Mouse (Mus musculus) thymus, postnatal 10 days (tissue): ENCODE measurements at regions not wholly inside any gene's neighbourhood (a gene's known extent, or its start where the extent isn't known, plus 50 kb on each side); places are given as distances from the start of the nearest gene placed in this dataset.

Experiments
- DNase-seq, 2 experiments: peaks; one replicate each; pipeline ENCODE4 v3.0.0; 2021; ENCODE audit warnings: low spot score in 2 of 2

DNA sequence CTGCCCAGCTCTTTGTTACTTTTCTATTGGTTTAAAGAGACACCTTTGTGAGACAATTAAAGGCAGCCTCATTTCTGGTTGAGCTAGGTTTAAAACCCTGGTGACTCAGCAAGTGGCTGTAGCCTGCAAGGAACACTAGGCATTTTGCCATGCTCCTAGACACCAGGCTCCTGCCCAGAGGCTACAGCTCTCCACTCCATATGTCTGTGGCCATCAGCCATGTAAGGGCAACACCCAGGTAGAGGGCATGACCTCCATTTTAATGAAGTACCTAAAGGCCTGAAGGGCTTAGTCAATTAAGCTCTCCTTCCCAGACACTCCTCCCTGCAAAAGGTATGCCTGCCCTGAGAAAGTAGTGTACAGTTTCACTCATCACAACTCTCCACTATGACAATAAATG lies 130.9 kb downstream of the Bod1 start:
- DNase-seq: no peak

DNA sequence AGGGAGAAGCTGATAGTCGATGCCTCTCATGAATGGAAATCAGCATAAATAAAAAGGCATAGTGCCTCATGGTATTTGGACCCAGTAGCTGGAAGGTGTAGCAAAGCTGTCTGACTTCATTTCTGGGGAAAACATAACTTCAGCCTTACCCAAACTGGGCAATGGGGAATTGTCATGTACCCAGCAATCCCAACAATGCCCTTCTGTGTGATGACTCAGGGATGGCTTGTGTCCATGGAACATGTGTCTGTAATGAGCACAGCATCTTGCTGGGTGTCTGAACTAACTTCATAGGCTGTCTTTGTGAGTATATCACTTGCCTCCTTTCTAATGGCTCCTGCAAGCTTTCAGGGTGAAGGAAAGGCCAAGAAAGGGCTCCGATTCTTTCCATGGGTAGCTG lies 140.3 kb downstream of the Bod1 start:
- no peak for DNase-seq

DNA sequence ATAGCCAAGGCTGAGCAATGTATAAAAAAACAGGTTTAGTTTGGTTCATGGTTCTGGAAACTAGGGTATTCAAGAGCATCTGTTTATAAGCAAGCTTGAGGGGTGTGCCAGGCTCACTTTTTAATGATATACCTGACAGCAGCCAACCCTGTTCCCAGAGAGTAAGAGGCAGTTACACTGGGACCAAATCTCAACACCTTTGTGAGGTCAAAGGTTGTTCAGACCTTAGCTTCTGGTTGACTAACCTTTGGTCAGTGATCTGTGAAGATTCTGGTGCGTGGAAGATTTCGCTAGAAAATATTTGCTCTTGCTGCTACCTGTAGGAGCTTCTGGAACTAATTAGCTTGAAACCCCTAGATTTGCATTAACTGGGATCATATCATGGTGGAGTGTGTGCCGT lies 140.8 kb downstream of the Bod1 start:
- DNase-seq: no peak

DNA sequence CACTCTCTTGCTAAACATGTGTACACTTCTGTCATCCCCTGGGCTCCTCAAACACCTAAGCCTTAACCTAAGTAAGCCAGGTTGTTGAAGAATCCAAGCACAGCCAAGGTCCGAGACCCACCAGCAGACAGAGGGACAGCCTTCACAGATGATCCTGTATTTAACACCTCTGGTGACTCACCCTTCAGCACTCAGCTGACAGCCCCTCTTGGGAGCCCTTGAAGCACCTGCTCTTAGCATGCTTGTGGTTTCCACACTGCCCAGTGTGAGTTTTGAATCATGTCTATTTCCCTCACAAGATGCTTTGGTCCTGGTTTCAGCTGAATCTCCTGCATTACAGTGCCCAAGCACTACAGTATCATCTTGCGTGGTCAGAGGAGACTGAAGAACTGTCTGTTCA lies 142.0 kb downstream of the Bod1 start:
- DNase-seq: no peak

DNA sequence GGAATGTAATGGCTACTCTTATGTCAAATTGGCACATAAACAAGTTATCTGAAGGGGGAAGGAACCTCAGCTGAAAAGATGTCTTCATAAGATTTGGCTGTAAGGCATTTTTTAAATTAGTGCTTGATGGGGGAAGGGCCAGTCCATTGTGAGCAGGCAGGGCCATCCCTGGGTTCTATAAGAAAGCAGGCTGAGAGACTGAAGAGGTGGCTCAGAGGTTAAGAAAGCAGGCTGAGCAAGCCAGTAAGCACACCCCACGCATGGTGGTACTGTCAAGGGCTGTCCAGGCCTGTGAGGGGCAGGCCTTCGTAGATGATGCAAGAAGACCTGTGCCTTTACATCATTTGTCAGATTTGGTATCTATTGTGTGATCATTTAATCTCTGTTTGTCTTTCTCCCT lies 147.0 kb downstream of the Bod1 start:
- no peak for DNase-seq

DNA sequence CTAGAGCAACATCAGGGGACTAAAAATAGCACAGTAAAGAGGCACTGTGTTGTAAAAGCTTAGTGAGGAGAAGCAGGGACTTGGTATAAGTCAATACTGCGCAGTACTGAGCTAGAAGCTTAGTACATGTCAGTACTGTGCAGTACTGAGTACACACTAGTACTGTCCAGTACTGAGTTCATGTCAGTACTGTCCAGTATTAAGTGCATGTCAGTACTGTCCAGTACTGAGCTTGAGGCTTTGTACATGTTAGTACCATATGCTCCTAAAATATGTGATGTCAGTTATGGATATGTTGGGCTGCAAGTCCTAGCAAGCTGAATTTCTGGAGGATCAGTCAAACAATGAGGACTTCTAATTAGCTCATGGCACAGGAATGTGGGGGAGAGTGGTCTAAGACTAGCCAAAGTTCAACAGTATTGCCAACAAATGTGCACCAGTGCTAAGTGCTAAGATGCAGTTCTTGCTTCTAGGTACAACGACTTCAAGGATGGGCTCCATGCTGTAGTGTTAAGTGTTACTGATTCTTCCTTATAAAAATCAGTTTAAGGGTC lies 147.5 kb downstream of the Bod1 start:
- DNase-seq: no peak

DNA sequence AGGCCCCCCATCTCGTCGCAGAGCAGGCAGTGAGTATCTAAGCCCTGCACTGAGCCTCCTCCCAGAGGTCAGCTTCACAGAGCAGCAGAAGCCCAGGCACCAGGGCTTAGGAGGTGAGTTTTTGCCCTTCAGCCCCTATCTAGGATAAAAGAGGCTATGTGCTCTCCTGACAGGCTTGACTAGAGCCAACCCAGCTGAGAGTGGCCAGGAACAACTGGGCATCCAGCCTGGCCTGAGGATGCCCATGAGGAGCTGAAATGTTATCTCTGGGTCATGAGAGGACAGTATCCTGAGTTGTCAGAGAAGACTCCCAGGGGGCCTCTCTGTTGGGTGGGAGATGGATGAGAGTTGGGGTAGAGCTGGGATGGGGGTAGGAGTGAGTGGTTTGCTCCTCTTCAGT lies 149.6 kb downstream of the Bod1 start:
- DNase-seq: no peak

DNA sequence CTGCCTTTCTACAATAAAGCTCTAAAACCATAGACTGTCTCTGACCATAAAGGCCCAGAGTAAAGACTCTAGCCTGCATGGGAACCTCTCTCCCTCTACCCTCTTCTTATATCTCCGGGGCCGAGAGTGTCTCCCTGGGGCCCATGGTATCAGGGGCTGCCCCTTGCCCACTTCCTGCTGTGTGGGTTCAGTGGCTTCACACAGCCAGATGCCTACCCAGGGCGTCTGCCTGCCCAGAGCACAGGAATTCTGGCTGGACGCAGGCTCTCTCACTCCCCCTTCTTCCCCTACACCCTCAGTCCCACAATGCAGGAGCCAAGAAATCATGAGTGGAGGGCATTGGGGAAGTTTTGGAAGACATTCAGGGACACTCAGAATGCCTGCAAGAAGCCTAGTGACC lies 150.8 kb downstream of the Bod1 start:
- no peak for DNase-seq

DNA sequence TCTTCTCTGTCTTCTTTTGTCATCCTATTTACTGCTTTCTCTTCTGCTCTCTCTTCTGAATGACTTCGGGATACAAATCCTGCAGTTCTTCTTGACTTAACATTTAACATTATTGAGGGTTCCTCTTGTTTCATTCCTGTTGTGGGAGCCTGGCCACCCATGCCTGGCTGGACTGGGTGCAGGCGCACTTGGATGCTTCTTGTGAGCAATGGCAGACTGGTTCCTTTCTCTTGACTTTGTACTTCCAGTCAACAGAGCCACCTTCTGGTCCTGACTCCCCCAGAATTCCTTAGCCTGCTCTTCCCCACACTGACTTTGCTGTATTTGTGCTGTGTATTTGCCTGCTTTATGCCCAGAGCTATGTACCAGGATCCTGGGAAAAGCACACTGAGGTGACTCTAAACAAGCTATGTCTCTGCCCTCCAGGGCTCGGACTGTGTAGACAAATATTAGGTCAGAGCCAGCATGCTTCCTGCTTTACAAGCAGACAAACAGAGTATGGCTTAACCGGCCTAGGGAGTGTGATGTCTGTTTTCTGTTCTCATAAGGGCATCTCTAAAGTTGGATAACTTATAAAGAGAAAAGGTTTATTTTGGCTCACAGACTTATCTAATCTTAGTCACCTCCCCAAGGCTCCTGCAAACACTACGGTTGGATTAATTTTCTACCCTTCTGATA lies 133.5 kb upstream of the Stc2 start:
- DNase-seq: no peak

DNA sequence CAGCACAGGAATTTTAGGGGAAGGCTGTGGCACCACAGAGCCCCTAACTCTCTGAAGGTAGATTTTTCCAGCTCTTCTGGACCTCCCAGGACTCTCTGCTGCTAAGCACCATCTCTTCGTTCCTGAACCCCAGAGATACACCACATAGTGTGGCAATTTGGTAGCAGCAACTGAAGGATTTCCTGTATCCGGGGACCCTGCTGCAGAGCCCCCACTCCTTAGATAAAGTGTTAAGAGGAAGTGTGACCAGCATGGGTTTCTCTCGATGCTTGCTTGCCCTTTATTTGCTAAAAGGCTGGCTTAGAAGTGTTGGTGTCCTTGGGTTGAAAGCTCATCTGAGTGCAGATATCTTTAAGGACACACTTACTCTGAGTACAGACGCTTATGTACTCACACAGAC lies 115.6 kb upstream of the Stc2 start:
- DNase-seq: no peak

DNA sequence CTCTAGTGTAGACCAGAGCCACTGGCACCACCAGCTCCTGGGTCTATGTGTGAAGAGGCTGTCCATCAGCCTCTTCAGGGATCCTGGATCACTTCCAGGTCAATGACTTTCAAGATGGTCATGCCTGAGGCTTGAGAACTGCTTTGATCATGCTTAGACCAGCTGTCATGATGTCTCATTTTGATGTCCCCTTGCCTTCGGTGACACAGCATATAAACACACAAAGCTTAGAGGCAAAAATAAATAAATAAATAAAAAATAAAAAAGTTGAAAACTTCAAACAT lies 111.1 kb upstream of the Stc2 start:
- no peak for DNase-seq

DNA sequence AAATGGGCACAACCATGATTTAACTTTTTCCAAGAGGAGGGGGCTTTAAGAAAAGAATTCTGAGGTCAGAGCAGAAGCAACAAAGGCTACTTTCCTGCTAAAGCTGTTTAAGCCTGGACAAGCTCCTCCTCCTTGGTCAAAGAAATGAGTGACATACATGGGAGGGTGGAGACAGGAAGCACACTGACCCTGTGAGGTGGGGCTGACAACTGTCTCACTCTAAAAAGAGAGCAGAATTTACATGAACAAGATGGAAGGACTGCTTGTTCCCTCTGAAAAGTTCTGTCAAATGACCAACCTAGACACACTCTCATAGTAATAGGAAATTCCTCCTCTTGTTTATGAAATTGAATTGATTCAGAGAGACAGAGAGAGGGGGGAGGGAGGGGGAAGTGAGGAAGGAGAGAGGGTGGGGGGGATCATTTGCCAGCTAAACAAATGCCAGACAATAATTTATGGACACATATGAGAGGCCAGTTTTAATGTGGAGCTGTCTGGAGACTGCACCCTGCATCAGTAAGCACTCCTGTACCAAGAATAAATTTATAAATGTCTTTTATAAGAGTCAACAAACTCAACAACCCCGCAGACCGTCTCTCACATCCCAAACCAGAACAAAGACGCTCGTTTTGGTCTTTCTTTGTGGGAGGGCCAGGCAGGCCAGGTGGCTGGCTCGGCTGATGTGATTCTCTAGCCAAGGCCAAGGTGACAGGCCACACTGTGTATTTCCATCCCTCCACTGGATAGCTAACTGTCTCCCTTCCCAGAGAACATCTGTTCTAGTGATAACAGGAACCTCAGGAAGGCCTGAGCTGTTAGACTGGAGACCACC lies 110.6 kb upstream of the Stc2 start:
- no peak for DNase-seq

DNA sequence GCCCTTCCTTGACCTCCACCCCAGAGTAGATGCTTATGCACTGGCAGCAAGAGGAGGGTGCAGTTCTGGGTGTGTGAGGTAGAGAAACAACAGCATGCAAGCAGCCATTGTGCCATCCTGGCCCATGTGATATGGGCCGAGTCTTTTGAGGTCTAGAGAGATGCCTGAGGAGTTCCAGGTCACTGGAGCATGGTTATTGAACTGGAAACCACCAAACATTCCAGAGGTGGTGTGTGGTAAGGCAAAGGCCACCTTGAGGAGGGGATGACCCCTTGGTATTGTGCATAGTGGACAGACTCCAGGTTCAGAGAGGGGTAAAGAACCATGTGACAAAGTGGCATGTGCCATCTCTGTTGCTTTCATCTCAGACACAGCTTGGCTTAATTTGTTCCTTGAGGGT lies 107.9 kb upstream of the Stc2 start:
- DNase-seq: no peak

DNA sequence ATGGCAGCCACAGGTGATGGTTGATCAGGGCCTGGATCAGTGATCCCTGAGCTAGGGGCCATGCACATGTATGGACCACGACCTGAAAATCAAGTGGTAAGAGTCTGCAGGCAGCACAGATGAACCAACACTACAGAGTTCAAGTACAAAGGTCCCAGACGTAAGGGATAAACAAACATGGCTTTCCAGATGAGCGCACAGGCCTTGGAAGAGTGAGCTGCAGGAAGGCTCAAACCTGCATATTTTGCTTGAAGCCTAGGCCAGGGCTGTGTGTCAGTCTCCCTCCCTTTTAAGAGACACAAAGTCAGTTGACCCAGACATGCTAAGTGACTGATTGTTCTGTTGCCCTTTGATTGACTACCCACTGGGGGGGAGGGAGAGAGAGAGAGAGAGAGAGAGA lies 107.2 kb upstream of the Stc2 start:
- DNase-seq: no peak

DNA sequence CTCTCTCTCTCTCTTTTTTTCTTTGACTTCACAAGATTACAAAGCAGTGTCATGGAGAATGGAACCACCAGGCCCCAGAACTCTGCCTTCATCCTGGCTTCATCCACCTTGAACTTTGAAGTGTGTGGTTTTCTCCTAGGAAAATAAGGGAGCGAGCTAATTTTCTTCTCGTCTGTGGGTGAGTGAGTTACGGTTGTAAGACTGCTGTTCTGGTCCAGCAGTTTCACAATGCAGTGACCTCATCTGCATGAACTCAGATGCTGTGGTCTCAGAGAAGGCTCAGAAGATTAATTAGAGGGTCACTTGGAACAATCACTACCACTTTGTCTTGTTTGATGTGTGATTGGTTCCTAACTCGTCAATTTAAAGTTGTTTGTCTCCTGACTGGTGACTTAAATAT lies 103.1 kb upstream of the Stc2 start:
- no peak for DNase-seq

DNA sequence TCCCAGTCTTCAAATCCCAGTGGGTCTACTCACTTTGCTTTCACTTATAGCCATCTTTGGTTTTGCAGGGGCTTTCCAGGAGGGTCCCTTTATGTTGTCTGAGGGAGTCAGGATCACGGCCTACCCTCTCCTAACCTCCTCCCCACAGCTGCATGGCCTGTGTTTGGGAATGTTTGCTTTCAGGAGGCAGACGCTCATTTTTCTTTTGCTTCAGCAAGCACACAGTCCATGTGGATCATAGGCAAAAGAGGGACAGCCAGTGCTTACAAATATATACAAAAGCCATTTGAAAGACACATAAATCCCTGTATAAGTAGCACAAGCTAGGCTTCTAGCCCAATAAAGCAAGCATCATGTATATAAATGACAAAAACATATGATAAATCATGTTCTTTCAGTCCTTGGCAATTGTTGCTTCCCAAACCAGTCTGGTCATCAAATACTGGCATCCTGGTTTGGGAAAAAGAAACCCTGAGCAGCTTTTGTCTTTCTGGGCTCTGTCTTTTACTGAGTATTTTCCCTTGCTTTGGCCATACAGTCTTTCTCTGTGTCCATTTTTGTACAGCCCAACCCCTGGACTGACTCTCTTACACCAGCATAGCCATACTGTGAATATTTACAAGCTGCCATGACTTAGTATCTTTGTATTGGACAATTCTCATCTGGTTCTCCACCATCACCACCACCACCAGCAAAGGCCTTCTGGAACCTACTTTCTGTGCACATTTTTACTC lies 101.0 kb upstream of the Stc2 start:
- DNase-seq: no peak

DNA sequence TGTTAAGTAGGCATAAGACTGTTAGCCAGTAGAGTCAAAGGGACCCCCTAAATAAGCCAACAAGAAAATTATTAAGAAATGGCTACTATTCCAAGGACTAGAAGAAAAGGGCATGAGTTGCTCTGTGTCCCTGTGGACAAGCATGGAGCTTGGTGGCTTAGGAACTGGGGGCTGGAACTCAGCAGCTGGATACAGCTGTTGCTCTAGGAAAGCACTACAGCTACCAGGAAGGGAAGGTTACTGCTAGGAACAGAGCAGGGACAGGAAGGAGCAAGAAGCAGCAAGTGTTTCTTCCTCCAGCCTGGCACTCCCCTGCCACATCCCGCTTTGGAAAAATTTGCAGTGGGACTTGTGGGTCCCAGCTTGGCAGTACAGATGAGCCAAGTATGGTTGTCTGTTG lies 95.0 kb upstream of the Stc2 start:
- DNase-seq: no peak

DNA sequence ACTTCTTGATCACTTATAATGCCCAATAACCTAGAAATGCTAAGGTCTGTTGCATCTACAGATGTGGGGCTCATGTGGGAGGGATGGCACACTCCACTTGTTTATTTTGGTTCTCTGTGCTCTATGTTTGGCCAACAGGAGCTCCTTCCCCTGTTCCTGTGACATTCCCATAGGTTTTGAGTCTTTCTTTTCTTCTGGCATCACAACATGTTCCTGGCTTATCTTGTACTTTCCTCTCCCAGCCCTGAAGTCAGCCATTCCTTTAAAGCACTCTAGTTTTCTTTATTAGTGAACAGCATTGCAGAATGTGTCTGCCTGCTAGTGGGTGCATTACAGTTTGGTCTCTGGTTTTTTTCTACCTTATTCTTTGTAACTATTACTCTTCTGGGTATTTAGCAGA lies 92.6 kb upstream of the Stc2 start:
- DNase-seq: no peak

DNA sequence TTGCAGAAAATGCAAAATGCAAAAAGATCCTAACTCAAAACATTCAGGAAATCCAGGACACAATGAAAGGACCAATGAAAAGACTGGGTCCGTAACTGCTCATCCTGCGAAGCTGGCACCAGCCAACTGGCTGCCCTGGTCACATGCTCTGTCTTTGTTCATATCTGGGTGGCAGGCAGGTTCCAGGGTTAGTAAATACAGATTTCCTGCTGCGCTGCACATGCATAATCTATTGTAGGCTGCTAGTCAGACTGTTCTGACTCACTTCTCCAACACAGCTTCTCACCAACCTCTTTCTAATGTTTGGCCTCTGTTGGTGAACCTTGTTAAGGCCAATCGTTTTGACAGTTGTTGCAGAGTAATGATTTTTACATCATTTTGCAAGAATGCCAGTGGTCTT lies 92.0 kb upstream of the Stc2 start:
- no peak for DNase-seq

DNA sequence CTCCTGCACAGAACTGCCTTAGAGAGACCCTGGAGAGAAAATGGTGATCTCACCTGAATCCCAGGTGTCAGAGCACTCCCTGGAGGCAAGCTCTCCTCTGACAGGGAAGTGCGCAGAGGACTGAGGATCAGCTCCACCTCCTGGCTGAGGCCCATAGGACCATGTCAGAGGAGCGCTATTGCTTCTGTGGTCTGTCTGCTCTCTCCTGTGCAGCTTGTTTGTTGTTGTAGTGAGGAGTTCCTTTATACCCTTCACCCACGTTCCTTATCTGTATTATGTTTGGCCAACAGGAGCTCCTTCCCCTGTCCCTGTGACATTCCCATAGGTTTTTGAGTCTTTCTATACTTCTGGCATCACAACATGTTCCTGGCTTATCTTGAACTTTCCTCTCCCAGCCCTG lies 91.5 kb upstream of the Stc2 start:
- no peak for DNase-seq

DNA sequence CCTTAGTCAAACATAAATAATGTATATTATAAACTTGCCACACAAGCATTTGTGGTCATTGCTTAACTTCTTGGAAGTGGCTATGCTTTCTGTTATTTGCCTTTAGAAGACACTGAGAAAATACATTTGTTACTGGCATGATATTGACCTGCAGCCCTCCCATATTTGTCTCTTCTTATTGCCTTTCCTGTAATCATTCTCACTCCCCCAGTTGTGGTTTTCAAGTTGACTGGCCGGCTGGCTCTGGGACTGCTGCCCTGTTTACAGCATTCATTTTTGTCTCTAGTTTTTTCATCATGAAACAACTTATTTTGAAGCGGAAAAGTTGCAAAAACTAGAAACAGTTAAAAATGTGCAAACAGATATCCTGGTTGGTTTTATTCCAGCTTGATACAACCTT lies 57.5 kb upstream of the Stc2 start:
- DNase-seq: no peak
